Mouse (Mus musculus): ENCODE results near the gene Fchsd2.
A peak's percentile ranks its signal among the peaks of the same experiment; 100 is the strongest.

- TF ChIP-seq POLR2A (IDR thresholded peaks at IDR 0.05; ENCODE audit: extremely low read depth, insufficient read depth, low read length): no peak
- TF ChIP-seq CTCF (IDR thresholded peaks at IDR 0.05; ENCODE audit: extremely low read depth, insufficient read depth, low read length): peak; percentile 63
These were observed 195.8 kb downstream of the Fchsd2 start for GRCm38 (mm10) chr7:101288436-101288835.
